Mouse (Mus musculus) megakaryocyte, embryonic 14.5 days (primary cell): ENCODE measurements around the gene Prpsap2.

Experiments
- FLI1 ChIP-seq: IDR thresholded peaks from 2 replicates; pipeline ENCODE4 v1.6.1; 2012; ENCODE audit warnings: low read length, inconsistent platforms, mixed read lengths
- GATA1 ChIP-seq: IDR thresholded peaks from 3 replicates; pipeline ENCODE4 v1.6.1; 2012; ENCODE audit warnings: mixed read lengths, low read length, inconsistent platforms, borderline replicate concordance

DNA sequence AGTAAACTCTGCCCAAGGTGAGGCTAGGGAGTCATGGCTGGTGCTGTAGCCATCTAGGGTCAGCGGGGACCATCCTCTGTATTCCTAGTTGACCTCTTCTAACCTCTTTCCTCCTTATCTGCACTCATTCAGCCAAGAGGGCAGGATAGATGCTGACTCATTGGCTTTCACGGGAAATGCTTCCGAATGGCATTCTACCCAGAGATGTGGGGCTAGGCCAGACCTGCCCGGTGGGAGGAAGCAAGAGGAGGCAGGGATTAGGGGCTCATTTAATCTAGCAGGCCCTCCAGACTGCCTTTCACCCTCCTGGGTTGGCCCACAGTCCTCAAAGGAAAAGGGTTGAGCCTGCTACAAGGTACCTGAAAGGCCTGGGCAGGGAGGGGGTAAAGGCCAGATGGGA is 55.7 kb downstream of the Prpsap2 start:
- TF ChIP-seq GATA1 (no peak), FLI1 (no peak)
